Mouse (Mus musculus): ENCODE data around the gene Abca7.

- TF ChIP-seq CTCF (IDR thresholded peaks at IDR 0.05; ENCODE audit: low read depth, low read length) (no peak), TAL1 (conservative IDR thresholded peaks at IDR 0.05; ENCODE audit: low read depth, low read length) (no peak)
These were observed 60.2 kb downstream of the Abca7 start for GRCm38 (mm10) chr10:80056506-80056905.

All from G1E (cell line).